Mouse (Mus musculus) heart, embryonic 11.5 days (tissue): ENCODE measurements at regions not wholly inside any gene's neighbourhood (a gene's known extent, or its start where the extent isn't known, plus 50 kb on each side); places are given as distances from the start of the nearest gene placed in this dataset.

Source experiments
- ATAC-seq: fragments of 200-750 bp; cut with Nextera tagmentation; replicated peaks from 2 replicates; pipeline ENCODE4 v1.8.0; 2017; ENCODE audit warnings: moderate library complexity; ENCODE audit not compliant: insufficient number of reproducible peaks, low FRiP score, low TSS enrichment
- H3K27ac ChIP-seq: fragments of 300-500 bp; sonication (generic); 2 replicates; pipeline ENCODE4 v1.5.1; 2014; ENCODE audit warnings: mild to moderate bottlenecking, low read depth, low read length
- H3K27me3 ChIP-seq: fragments of 300-500 bp; sonication (generic); 2 replicates; pipeline ENCODE4 v1.6.1; 2014; ENCODE audit warnings: mild to moderate bottlenecking, low read length, mixed read lengths; ENCODE audit not compliant: control insufficient read depth, insufficient read depth
- H3K36me3 ChIP-seq: fragments of 300-500 bp; sonication (generic); 2 replicates; pipeline ENCODE4 v1.6.1; 2014; ENCODE audit warnings: mild to moderate bottlenecking, low read length, moderate library complexity, mixed read lengths; ENCODE audit not compliant: control insufficient read depth, insufficient read depth
- H3K4me1 ChIP-seq: fragments of 300-500 bp; sonication (generic); 2 replicates; pipeline ENCODE4 v1.6.1; 2014; ENCODE audit warnings: low read length; ENCODE audit not compliant: control insufficient read depth, insufficient read depth
- H3K4me2 ChIP-seq: fragments of 300-500 bp; sonication (generic); 2 replicates; pipeline ENCODE4 v1.6.1; 2014; ENCODE audit warnings: mild to moderate bottlenecking, moderate library complexity
- H3K4me3 ChIP-seq: fragments of 300-500 bp; sonication (generic); 2 replicates; pipeline ENCODE4 v1.5.1; 2014; ENCODE audit warnings: low read depth, low read length
- H3K9ac ChIP-seq: fragments of 300-500 bp; sonication (generic); 2 replicates; pipeline ENCODE4 v1.6.1; 2014; ENCODE audit warnings: mild to moderate bottlenecking, low read depth, low read length, moderate library complexity
- H3K9me3 ChIP-seq: fragments of 300-500 bp; sonication (generic); replicated peaks from 2 replicates; pipeline ENCODE4 v1.6.1; 2016; ENCODE audit warnings: low read length; ENCODE audit not compliant: control insufficient read depth
- WGBS: fragments of 180-500 bp; shearing (Covaris S2); extraction: QIAGEN DNeasy Blood & Tissue Kit; methylation state at CpG from one replicate; pipeline ENCODE4 v1.1.7; 2014; ENCODE audit not compliant: insufficient replicate concordance; 5-methylcytosine and 5-hydroxymethylcytosine counted together

DNA sequence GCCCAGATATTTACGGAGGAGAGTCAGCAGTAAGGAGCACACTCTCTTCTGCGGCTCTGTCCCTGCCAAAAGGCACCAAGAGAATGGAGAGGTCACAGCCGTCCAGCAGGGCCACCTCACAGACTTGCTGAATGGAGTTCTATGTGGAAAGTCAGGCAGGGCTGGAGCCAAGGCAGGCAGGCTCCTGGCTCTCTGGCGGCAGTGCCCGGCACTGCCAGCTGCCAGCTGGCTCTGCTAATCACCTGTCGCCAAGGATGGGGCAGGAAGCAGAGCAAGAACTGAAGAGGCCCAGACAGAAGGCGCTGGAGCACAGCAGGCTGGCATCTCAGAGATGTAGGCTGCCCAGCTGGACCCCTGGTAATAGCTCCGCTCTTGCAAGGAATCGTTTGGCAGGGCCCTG is 245.2 kb upstream of the Prok2 start:
- no peaks in the 10 kb centered on the region for H3K9me3 ChIP-seq
- no peak overlapping the region for H3K27ac ChIP-seq
- H3K4me1 ChIP-seq: peaks cover 4% of the 10 kb centered on the region; the same call in 1 of the 2 replicates
- H3K36me3 ChIP-seq: no peaks in the 10 kb centered on the region
- peaks cover 45% of the 10 kb centered on the region for H3K27me3 ChIP-seq
- no peak for ATAC-seq
- no peak overlapping the region for H3K9ac ChIP-seq
- WGBS: 34% methylated on average over 9 of the region's 9 CpGs
- H3K4me3 ChIP-seq: no peak overlapping the region
- H3K4me2 ChIP-seq: no peak overlapping the region

- Histone ChIP-seq H3K27ac (no peak overlapping the region), H3K4me2 (no peak overlapping the region), H3K36me3 (no peaks in the 10 kb centered on the region), H3K9me3 (no peaks in the 10 kb centered on the region), H3K4me3 (no peak overlapping the region), H3K4me1 (peaks cover 4% of the 10 kb centered on the region; the same call in 1 of the 2 replicates), H3K27me3 (peaks cover 38% of the 10 kb centered on the region), H3K9ac (no peak overlapping the region)
- no peak for ATAC-seq
- 62% methylated on average over 5 of the region's 5 CpGs for WGBS
These were observed 242.7 kb upstream of the Prok2 start for GRCm38 (mm10) chr6:99968889-99969288.

DNA sequence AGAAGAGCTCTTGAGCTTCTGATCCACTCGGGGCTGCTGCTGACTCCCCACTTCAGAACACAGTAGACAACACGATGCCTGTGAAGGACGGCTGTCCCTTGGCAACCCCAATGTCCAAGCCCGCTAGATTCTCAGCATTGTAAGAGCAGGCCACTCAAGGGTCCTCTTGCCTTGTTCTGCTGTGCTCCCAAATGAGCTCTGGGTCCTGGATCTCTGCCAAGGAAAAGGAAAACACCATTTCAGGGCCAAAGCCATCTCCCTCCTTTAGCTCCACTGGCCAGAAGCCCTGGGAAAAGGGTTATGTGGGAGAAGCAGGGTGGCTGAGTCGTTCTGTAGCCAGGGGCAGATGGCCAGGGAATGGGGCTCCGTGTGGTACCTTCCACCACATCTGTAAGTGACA is 241.3 kb upstream of the Prok2 start:
- no peak overlapping the region for H3K9ac ChIP-seq
- H3K4me3 ChIP-seq: no peak overlapping the region
- no peaks in the 10 kb centered on the region for H3K9me3 ChIP-seq
- H3K27ac ChIP-seq: no peak overlapping the region
- 75% methylated on average over 6 of the region's 6 CpGs for WGBS
- no peak overlapping the region for H3K4me2 ChIP-seq
- H3K4me1 ChIP-seq: peaks cover 4% of the 10 kb centered on the region; the same call in 1 of the 2 replicates
- H3K36me3 ChIP-seq: no peaks in the 10 kb centered on the region
- ATAC-seq: no peak
- peaks cover 27% of the 10 kb centered on the region for H3K27me3 ChIP-seq

DNA sequence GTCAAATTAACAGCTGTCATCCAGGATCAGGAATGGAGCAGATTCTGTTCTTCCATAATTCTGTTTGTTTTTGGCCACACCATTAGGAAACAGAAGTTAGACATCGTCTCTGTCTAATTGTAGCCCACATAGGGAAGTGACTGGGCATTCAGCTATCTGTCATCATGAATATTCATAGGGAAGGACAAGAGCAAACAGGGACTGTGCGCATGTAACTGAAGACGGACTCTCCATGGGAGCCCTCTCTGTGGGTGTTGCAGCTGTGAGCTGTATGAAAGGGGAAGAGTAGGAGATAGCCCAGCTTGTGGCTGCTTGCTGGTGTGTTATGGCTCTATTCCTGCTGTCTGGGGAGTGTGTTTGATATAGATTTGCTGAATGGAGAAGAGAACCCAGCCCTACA is 238.3 kb upstream of the Prok2 start:
- Histone ChIP-seq H3K9me3 (no peaks in the 10 kb centered on the region), H3K27ac (no peak overlapping the region), H3K4me3 (no peak overlapping the region), H3K9ac (no peak overlapping the region), H3K4me2 (no peak overlapping the region), H3K27me3 (peaks cover 32% of the 10 kb centered on the region), H3K4me1 (no peaks in the 10 kb centered on the region), H3K36me3 (no peaks in the 10 kb centered on the region)
- WGBS: 78% methylated on average over 3 of the region's 3 CpGs
- ATAC-seq: no peak

DNA sequence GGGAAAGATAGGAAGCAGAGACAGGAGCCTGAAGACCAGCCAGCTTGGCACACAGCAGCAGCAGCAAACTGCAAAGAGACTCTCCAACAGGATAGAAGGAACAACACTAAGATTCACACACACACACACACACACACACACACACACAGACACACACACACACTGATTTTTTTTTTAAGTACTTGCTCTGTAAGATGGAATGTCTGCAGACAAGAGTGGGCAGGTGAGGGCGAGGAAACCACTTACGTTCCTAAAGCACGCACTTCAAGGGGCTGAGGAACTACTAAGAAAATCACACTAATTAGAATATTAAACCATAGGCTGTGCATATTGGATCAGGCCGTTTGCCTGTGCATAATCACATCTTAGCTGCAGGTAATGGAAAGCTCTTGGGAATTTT is 237.8 kb upstream of the Prok2 start:
- H3K27me3 ChIP-seq: peaks cover 30% of the 10 kb centered on the region
- no peak overlapping the region for H3K4me3 ChIP-seq
- no peak overlapping the region for H3K4me2 ChIP-seq
- H3K9ac ChIP-seq: no peak overlapping the region
- H3K4me1 ChIP-seq: no peaks in the 10 kb centered on the region
- no peak for ATAC-seq
- no peaks in the 10 kb centered on the region for H3K36me3 ChIP-seq
- 79% methylated on average over 4 of the region's 4 CpGs for WGBS
- no peaks in the 10 kb centered on the region for H3K9me3 ChIP-seq
- H3K27ac ChIP-seq: no peak overlapping the region

DNA sequence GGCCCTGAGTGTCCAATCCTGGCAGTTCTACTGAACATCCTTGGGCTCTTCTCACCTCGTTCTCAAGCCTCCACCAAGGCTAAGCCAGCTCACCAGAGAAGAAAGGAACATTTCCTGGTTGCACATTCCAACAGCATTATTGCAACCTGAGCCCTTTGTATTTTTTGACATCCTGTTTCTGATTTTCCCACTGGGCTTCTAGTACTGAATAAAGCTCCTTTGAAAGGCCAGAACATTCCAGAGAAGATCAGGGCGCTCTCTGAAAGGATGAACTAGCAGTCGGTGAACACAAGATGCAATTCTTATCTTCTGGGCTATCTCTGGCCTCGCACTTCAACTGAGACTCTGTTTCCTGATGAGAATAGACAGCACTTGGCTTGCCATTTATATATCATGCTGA is 233.2 kb upstream of the Prok2 start:
- H3K27me3 ChIP-seq: peaks cover 25% of the 10 kb centered on the region
- 40% methylated on average over 4 of the region's 4 CpGs for WGBS
- no peak overlapping the region for H3K9ac ChIP-seq
- no peak overlapping the region for H3K4me2 ChIP-seq
- H3K27ac ChIP-seq: no peak overlapping the region
- H3K4me1 ChIP-seq: 0 out of 2 replicates have a peak, but pooled peaks cover 4% of the 10 kb centered on the region
- ATAC-seq: no peak
- no peaks in the 10 kb centered on the region for H3K36me3 ChIP-seq
- no peaks in the 10 kb centered on the region for H3K9me3 ChIP-seq
- H3K4me3 ChIP-seq: no peak overlapping the region

DNA sequence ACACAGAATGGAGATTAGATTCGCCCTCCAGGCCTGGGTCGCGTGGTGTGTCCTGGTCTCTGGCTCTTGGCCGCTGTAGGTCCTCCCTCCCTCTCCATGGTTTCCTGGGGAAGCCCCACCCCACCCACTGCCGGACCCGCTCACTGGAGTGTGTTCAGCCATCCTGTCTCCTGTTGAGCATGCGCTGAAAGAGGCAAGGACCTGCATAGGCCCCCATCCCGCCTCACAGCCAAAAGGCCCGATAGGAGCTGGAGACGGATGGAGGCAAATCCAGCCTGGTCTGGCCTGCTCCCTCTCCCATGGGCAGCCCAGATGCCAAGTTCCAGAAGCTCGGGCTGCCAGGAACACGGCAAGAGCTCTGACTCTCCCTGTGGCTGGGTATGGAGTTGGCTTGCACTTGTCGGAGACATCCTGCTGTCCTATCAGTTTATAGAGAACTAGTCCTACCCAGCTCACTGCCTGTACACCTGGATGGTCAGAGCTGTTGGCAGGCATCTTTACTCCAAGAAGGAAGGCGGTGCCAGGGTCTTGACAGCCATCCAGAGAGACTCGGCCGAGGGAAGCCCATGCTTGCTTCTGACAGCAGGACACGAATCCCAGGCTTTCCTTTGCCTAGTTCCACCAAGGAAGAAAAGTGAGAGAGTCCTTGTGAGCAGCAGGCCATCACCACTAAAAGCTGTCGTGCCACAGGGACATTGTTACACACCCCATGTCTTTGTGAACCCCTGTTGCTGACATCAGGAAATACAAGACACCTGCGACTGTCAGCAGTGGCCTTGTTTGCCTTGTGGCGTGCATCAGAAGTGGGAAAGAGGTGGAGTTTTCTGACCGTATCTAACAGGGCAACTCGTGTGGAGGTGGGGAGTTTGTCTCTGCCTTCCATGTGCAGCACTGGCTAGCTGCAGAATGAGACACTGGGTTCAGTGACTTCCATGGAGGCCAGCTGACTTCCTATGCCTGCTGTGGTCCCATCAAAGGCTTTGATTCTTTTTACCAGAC is 228.9 kb upstream of the Prok2 start:
- WGBS: 61% methylated on average over 22 of the region's 22 CpGs
- H3K9me3 ChIP-seq: no peaks in the 10 kb centered on the region
- H3K9ac ChIP-seq: no peak overlapping the region
- no peak overlapping the region for H3K4me3 ChIP-seq
- H3K27ac ChIP-seq: no peak overlapping the region
- H3K36me3 ChIP-seq: no peaks in the 10 kb centered on the region
- peaks cover 20% of the 10 kb centered on the region for H3K27me3 ChIP-seq
- ATAC-seq: no peak
- no peak overlapping the region for H3K4me2 ChIP-seq
- peaks cover 7% of the 10 kb centered on the region; the same call in 1 of the 2 replicates for H3K4me1 ChIP-seq

DNA sequence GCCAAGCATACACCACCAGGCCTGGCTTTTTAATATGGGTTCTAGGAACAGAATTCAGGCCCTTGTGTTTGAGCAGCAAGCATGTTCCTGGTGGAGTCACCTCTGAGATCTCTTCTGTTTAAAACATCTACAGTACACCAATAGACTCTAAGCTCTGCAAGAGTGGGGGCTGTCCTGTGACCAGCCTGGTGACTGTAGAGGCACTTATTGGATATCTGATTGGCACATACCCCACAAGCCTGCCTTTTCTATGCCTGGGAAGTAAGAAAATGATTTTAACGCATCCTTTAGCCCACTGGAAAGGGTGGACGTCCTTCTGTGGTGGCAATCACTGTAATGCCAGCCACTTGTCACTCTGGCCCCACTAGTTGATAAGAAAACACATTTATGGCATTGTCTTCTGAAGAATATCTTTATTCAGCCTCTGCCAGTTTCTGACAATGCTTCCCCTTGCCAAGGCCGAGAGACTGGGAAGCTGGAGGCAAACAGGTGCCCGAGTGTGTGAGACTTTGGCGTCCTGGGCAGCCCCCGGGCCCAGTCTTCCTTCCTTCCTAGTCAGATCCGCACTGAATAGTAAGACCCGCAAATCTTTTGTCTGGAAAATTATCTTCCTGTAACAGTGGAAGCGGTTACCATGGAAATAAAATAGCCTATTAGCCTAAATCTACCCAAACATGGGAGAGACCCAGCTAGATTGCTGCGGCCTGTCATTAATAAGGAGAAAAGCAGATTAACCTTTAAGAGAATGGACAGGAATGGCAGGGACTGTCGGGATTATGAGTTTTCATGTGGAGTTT is 228.0 kb upstream of the Prok2 start:
- H3K4me2 ChIP-seq: no peak overlapping the region
- no peaks in the 10 kb centered on the region for H3K36me3 ChIP-seq
- 68% methylated on average over 11 of the region's 11 CpGs for WGBS
- H3K4me1 ChIP-seq: peaks cover 7% of the 10 kb centered on the region; the same call in 1 of the 2 replicates
- no peak overlapping the region for H3K4me3 ChIP-seq
- peaks cover 14% of the 10 kb centered on the region for H3K27me3 ChIP-seq
- no peak for ATAC-seq
- no peak overlapping the region for H3K9ac ChIP-seq
- H3K27ac ChIP-seq: no peak overlapping the region
- H3K9me3 ChIP-seq: no peaks in the 10 kb centered on the region
